Mouse (Mus musculus) hindbrain, embryonic 14.5 days (tissue): ENCODE data around the gene Cby3. TPM values are rescaled to one million over a fixed set of nuclear protein-coding genes. Genes with fewer than 3 reads are reported as not detected.
A peak's percentile ranks its signal among the peaks of the same experiment; 100 is the strongest.

Source experiments
- ATAC-seq: fragments of 200-750 bp; cut with Nextera tagmentation; 2 replicates; pipeline ENCODE4 v1.8.0; 2017; ENCODE audit warnings: moderate number of reproducible peaks, mild to moderate bottlenecking, moderate TSS enrichment, moderate library complexity; ENCODE audit not compliant: low FRiP score
- DNase-seq: peaks from one replicate; pipeline ENCODE4 v3.0.0-alpha.2; 2015; ENCODE audit warnings: low spot score
- H3K27ac ChIP-seq: fragments of 300-500 bp; sonication (generic); 2 replicates; pipeline ENCODE4 v1.5.1; 2014; ENCODE audit warnings: mild to moderate bottlenecking, moderate library complexity
- H3K27me3 ChIP-seq: fragments of 300-500 bp; sonication (generic); 2 replicates; pipeline ENCODE4 v1.6.1; 2014; ENCODE audit warnings: mild to moderate bottlenecking, low read length, mixed read lengths; ENCODE audit not compliant: control insufficient read depth, insufficient read depth
- H3K36me3 ChIP-seq: fragments of 300-500 bp; sonication (generic); replicated peaks from 2 replicates; pipeline ENCODE4 v1.6.1; 2014; ENCODE audit not compliant: control insufficient read depth, insufficient read depth
- H3K4me1 ChIP-seq: fragments of 300-500 bp; sonication (generic); replicated peaks from 2 replicates; pipeline ENCODE4 v1.6.1; 2014; ENCODE audit warnings: antibody characterized with exemption, low read length, mixed read lengths; ENCODE audit not compliant: control insufficient read depth, insufficient read depth
- H3K4me2 ChIP-seq: fragments of 300-500 bp; sonication (generic); replicated peaks from 2 replicates; pipeline ENCODE4 v1.6.1; 2014; ENCODE audit warnings: mild to moderate bottlenecking, moderate library complexity
- H3K4me3 ChIP-seq: fragments of 300-500 bp; sonication (generic); replicated peaks from 2 replicates; pipeline ENCODE4 v1.5.1; 2014; ENCODE audit warnings: mild to moderate bottlenecking, low read length
- H3K9ac ChIP-seq: fragments of 300-500 bp; sonication (generic); 2 replicates; pipeline ENCODE4 v1.6.1; 2014
- H3K9me3 ChIP-seq: fragments of 300-500 bp; sonication (generic); 2 replicates; pipeline ENCODE4 v1.6.1; 2016; ENCODE audit warnings: low read length; ENCODE audit not compliant: control insufficient read depth
- whole genome bisulfite sequencing: fragments of 180-500 bp; shearing (Covaris S2); extraction: QIAGEN DNeasy Blood & Tissue Kit; methylation state at CpG from one replicate; pipeline ENCODE4 v1.1.7; 2014; 5-methylcytosine and 5-hydroxymethylcytosine counted together
- microRNA counts: library from miRNA; unstranded; fragments of <30 nt; microRNA quantifications from one replicate; lab custom pipeline; 2016
- microRNA-seq: library from miRNA; unstranded; fragments of <30 nt; microRNA quantifications from one replicate; pipeline ENCODE4, GENCODE M21; 2016
- polyA plus RNA-seq: library from polyadenylated mRNA; unstranded; fragments of >200 nt; fragmentation: Nextera tagmentation; extraction: Ambion mirVana; gene quantifications from 2 replicates; pipeline ENCODE4 v1.2.1, GENCODE M21; 2014

Cby3 gene
- polyA plus RNA-seq, 1 experiment from 2014 or later = 0.68 TPM

DNA sequence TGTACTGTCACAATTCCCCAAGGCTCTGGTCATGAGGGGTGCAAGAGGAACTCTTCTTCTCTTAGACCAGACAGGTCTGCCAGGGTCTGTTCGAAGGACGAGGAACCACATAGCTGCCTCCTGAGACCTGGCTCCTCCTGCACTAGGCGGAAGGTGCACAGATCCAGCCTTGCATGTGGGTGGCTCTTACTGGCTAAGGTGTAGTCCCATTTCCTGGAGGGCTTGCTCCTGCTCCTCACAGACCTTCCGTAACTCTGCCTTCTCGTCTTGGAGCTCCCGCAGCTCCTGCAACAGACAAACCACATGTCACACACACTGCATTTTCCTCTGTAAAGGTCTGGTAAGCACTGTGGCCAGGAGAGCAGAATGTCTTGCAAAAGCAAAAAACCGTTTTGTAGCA lies 40.5 kb downstream of the Cby3 start:
- no peak overlapping the region for H3K4me3 ChIP-seq
- no peak for ATAC-seq
- H3K4me1 ChIP-seq = no peaks in the 10 kb centered on the region
- H3K27ac ChIP-seq = no peak overlapping the region
- H3K36me3 ChIP-seq = peaks cover 81% of the 10 kb centered on the region
- no peak overlapping the region for H3K9ac ChIP-seq
- WGBS = 91% methylated on average over 7 of the region's 7 CpGs
- H3K9me3 ChIP-seq = no peaks in the 10 kb centered on the region
- H3K27me3 ChIP-seq = no peaks in the 10 kb centered on the region
- H3K4me2 ChIP-seq = no peak overlapping the region
- no peak for DNase-seq

GRCm38 (mm10) chr11:50396766-50397307 lies 42.6 kb downstream of the Cby3 start:
- no peak for ATAC-seq
- H3K4me2 ChIP-seq = no peak overlapping the region
- H3K4me3 ChIP-seq = no peak overlapping the region
- H3K27me3 ChIP-seq = no peaks in the 10 kb centered on the region
- no peak for DNase-seq
- no peaks in the 10 kb centered on the region for H3K9me3 ChIP-seq
- peaks cover 87% of the 10 kb centered on the region for H3K36me3 ChIP-seq
- no peaks in the 10 kb centered on the region for H3K4me1 ChIP-seq
- H3K9ac ChIP-seq = no peak overlapping the region
- 75% methylated on average over 11 of the region's 11 CpGs for WGBS
- no peak overlapping the region for H3K27ac ChIP-seq

- ATAC-seq = no peak
- H3K36me3 ChIP-seq = peaks cover 87% of the 10 kb centered on the region
- H3K4me2 ChIP-seq = no peak overlapping the region
- H3K4me3 ChIP-seq = no peak overlapping the region
- H3K27me3 ChIP-seq = no peaks in the 10 kb centered on the region
- H3K4me1 ChIP-seq = no peaks in the 10 kb centered on the region
- DNase-seq = no peak
- H3K27ac ChIP-seq = no peak overlapping the region
- no peak overlapping the region for H3K9ac ChIP-seq
- WGBS = 87% methylated on average over 9 of the region's 9 CpGs
- H3K9me3 ChIP-seq = no peaks in the 10 kb centered on the region
These were observed 43.1 kb downstream of the Cby3 start for GRCm38 (mm10) chr11:50397316-50397715.

- Histone ChIP-seq H3K27me3 (no peaks in the 10 kb centered on the region), H3K4me3 (no peak overlapping the region), H3K9me3 (no peaks in the 10 kb centered on the region), H3K27ac (no peak overlapping the region), H3K9ac (no peak overlapping the region), H3K4me1 (no peaks in the 10 kb centered on the region), H3K4me2 (no peak overlapping the region), H3K36me3 (peaks cover 89% of the 10 kb centered on the region)
- ATAC-seq (no peak), DNase-seq (no peak)
- 90% methylated on average over 13 of the region's 13 CpGs for WGBS
These were observed 44.5 kb downstream of the Cby3 start for GRCm38 (mm10) chr11:50398803-50399202.

DNA sequence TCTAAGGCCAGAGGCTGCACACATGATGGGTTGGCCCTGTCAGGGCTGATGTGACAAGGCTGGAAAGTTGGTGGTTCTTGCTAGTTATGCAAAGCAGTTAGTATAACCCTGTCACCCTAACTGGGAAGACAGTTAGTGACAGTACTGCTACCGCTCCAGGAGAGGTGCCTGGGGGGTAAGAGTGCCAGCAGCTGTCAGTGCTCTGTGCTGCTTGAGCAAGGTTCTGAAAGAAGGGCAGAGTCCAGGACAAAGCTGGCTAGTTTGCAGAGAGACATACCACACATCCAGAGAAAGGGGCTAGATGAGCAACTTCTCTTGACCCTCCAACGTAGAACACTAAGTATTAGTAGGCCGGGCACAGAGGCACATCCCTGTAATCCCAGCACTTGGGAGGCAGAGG lies 48.2 kb downstream of the Cby3 start:
- H3K36me3 ChIP-seq = peaks cover 92% of the 10 kb centered on the region
- no peak overlapping the region for H3K4me3 ChIP-seq
- DNase-seq (no peak), ATAC-seq (no peak)
- no peak overlapping the region for H3K27ac ChIP-seq
- no peak overlapping the region for H3K4me2 ChIP-seq
- no peaks in the 10 kb centered on the region for H3K4me1 ChIP-seq
- 97% methylated on average over 3 of the region's 3 CpGs for WGBS
- H3K9ac ChIP-seq = no peak overlapping the region
- H3K27me3 ChIP-seq = no peaks in the 10 kb centered on the region
- H3K9me3 ChIP-seq = no peaks in the 10 kb centered on the region

GRCm38 (mm10) chr11:50403367-50404014 lies 49.2 kb downstream of the Cby3 start:
- DNase-seq (no peak), ATAC-seq (no peak)
- no peaks in the 10 kb centered on the region for H3K27me3 ChIP-seq
- WGBS = 73% methylated on average over 10 of the region's 10 CpGs
- peaks cover 88% of the 10 kb centered on the region for H3K36me3 ChIP-seq
- H3K9ac ChIP-seq = no peak overlapping the region
- no peaks in the 10 kb centered on the region for H3K4me1 ChIP-seq
- no peak overlapping the region for H3K4me3 ChIP-seq
- H3K27ac ChIP-seq = no peak overlapping the region
- no peak overlapping the region for H3K4me2 ChIP-seq
- no peaks in the 10 kb centered on the region for H3K9me3 ChIP-seq

DNA sequence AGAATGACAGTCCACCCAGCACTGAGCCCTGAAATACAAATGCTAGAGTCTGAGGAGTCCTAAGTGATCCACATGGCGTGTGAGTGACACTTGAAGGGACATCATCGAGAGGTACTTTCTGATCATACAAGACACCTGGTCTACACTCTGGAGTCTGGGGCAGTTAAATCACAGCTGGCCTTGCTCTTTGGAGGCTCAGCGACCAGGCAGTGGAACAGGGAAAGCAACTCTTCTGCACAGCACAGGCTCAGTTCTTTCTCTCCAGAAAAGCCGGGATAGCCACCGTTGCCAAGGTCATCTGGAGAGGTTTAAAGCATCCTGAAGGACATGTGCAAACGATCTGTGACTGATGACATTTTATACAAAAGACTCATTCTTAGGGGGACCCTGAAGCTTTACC lies 53.0 kb downstream of the Cby3 start:
- peaks cover 87% of the 10 kb centered on the region for H3K36me3 ChIP-seq
- ATAC-seq (no peak), DNase-seq (no peak)
- H3K9ac ChIP-seq = no peak overlapping the region
- no peak overlapping the region for H3K4me3 ChIP-seq
- H3K4me2 ChIP-seq = no peak overlapping the region
- no peaks in the 10 kb centered on the region for H3K9me3 ChIP-seq
- no peaks in the 10 kb centered on the region for H3K4me1 ChIP-seq
- 62% methylated on average over 6 of the region's 6 CpGs for WGBS
- H3K27ac ChIP-seq = no peak overlapping the region
- H3K27me3 ChIP-seq = no peaks in the 10 kb centered on the region

MicroRNAs within 50 kb of the gene (microRNA counts, 519-probe panel; counts per million panel counts)
- 2,763 counts per million, percentile 10 among the panel's probes with 10 or more counts for microRNA mmu-miR-804 (lab: Ali Mortazavi, UCI)

Small RNA genes lying within 50 kb of the gene (microRNA-seq; reads per million reads assigned to microRNA genes)
- not detected for gene Mir804

Other genes with a start within 250 kb of the Cby3 start
- 35.7 and 38.2 TPM in 2 replicates for gene Tbc1d9b, start 223.1 kb upstream of the Cby3 start, polyA plus RNA-seq
- gene Mrnip, start 180.0 kb upstream of the Cby3 start, polyA plus RNA-seq = 34.4 and 37.7 TPM in 2 replicates
- 365 and 385 TPM in 2 replicates for gene Sqstm1, start 143.6 kb upstream of the Cby3 start, polyA plus RNA-seq
- 55.7 and 56.0 TPM in 2 replicates for gene Mgat4b, start 143.6 kb upstream of the Cby3 start, polyA plus RNA-seq
- gene Ltc4s, start 115.8 kb upstream of the Cby3 start, polyA plus RNA-seq = 1.6 and 4.5 TPM in 2 replicates
- 4.4 and 4.6 TPM in 2 replicates for gene Maml1, start 62.2 kb upstream of the Cby3 start, polyA plus RNA-seq
- 239 and 252 TPM in 2 replicates for gene Canx, start 28.8 kb upstream of the Cby3 start, polyA plus RNA-seq
- 429 and 439 TPM in 2 replicates for gene Hnrnph1, start 22.5 kb downstream of the Cby3 start, polyA plus RNA-seq
- 27.0 and 27.7 TPM in 2 replicates for gene Rufy1, start 76.7 kb downstream of the Cby3 start, polyA plus RNA-seq
- 6.3 and 6.8 TPM in 2 replicates for gene Adamts2, start 247.6 kb downstream of the Cby3 start, polyA plus RNA-seq